Mouse (Mus musculus): ENCODE data around the gene Hspb6. TPM values are rescaled to one million over a fixed set of nuclear protein-coding genes. Genes with fewer than 3 reads are reported as not detected.
A peak's percentile ranks its signal among the peaks of the same experiment; 100 is the strongest.

The Hspb6 gene
- polyA plus RNA-seq, 1 experiment = 3.7 TPM

- Histone ChIP-seq H3K4me1 (ENCODE audit: control insufficient read depth) (peaks cover 20% of the 10 kb centered on the region), H3K9me3 (ENCODE audit: control insufficient read depth, low read length) (no peaks in the 10 kb centered on the region), H3K4me3 (replicated peaks) (peak overlapping the region; percentile 39), H3K27me3 (ENCODE audit: control insufficient read depth) (peaks cover 9% of the 10 kb centered on the region), H3K36me3 (ENCODE audit: control insufficient read depth) (no peaks in the 10 kb centered on the region)
- no peak for TF ChIP-seq GATA1 (IDR thresholded peaks at IDR 0.05; ENCODE audit: low read length)
- no peak for TF ChIP-seq TAL1 (IDR thresholded peaks at IDR 0.05; ENCODE audit: low read length)
Observed at GRCm38 (mm10) chr7:30599933-30600353, 48.0 kb downstream of the Hspb6 start.

- Histone ChIP-seq H3K4me1 (ENCODE audit: control insufficient read depth) (peaks cover 18% of the 10 kb centered on the region), H3K27me3 (ENCODE audit: control insufficient read depth) (peaks cover 4% of the 10 kb centered on the region; the same call in 1 of the 2 replicates), H3K4me3 (replicated peaks) (peak overlapping the region; percentile 39), H3K36me3 (ENCODE audit: control insufficient read depth) (no peaks in the 10 kb centered on the region), H3K9me3 (ENCODE audit: control insufficient read depth, low read length) (no peaks in the 10 kb centered on the region)
- TF ChIP-seq TAL1 (IDR thresholded peaks at IDR 0.05; ENCODE audit: low read length) (no peak), GATA1 (IDR thresholded peaks at IDR 0.05; ENCODE audit: low read length) (no peak)
Observed at GRCm38 (mm10) chr7:30600651-30601050, 48.7 kb downstream of the Hspb6 start.

DNA sequence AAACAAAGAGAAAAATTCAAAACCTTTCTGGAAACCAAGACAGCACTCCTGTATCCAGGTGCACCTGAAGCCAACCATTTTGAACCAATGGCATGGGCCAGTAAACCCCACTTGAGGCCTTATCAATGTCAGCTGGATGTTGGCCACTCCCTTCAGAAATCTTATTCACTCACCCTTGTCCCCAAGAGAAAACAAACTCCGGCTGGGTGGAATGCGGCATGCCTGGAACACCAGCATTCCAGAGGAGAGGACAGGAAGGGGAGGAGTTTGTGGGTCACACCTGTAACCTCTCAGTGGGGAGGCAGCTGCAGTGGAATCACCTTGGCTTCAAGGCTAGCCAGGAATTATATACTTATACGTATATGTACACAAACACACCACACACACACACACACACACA is 50.6 kb downstream of the Hspb6 start:
- no peaks in the 10 kb centered on the region for H3K27me3 ChIP-seq (ENCODE audit: control insufficient read depth)
- TF ChIP-seq TAL1 (IDR thresholded peaks at IDR 0.05; ENCODE audit: low read length) (no peak), GATA1 (IDR thresholded peaks at IDR 0.05; ENCODE audit: low read length) (no peak)
- H3K4me3 ChIP-seq (replicated peaks) = no peak overlapping the region
- peaks cover 18% of the 10 kb centered on the region for H3K4me1 ChIP-seq (ENCODE audit: control insufficient read depth)
- H3K9me3 ChIP-seq (ENCODE audit: control insufficient read depth, low read length) = no peaks in the 10 kb centered on the region
- H3K36me3 ChIP-seq (ENCODE audit: control insufficient read depth) = no peaks in the 10 kb centered on the region

DNA sequence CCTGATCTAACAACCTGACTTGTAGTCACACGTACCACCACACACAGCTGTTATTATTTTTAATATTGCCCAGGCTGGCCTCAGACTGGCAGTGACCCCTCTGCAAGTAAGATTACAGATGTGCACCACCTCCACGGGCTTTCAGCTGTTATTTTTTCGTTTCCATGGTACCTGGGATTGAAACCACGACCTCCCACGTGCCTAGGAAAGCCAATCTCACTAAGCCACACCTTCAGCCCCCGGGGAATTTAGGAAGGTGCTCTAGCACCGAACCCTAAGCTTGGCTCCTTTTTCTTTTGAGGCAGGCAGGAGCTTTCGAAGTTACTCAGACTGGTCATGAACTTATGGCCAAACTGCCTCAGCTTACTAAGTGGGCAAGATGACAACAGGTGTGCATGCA is 52.4 kb downstream of the Hspb6 start:
- no peaks in the 10 kb centered on the region for H3K27me3 ChIP-seq (ENCODE audit: control insufficient read depth)
- H3K9me3 ChIP-seq (ENCODE audit: control insufficient read depth, low read length) = no peaks in the 10 kb centered on the region
- H3K4me3 ChIP-seq (replicated peaks) = no peak overlapping the region
- peaks cover 18% of the 10 kb centered on the region for H3K4me1 ChIP-seq (ENCODE audit: control insufficient read depth)
- no peaks in the 10 kb centered on the region for H3K36me3 ChIP-seq (ENCODE audit: control insufficient read depth)
- no peak for TF ChIP-seq GATA1 (IDR thresholded peaks at IDR 0.05; ENCODE audit: low read length)
- TF ChIP-seq TAL1 (IDR thresholded peaks at IDR 0.05; ENCODE audit: low read length) = no peak

DNA sequence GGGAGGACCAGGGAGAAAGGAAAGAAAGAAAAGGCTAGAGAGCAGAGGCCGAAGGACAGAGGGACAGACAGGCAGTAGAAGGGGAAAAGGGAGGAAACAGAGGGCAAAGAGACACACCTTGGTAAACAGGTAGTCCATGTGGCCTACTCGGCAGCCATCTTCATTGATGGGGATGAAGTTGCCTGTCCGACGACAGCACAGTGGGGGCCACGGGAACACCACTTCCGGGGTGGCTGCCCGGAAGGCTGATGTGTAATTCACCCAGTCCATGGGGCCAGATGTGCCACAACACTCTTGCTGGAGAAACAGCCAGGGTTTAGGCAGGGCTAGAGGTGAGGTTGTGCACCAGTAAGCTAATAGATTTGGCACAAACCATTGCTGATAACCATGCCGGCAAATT is 53.0 kb downstream of the Hspb6 start:
- no peaks in the 10 kb centered on the region for H3K36me3 ChIP-seq (ENCODE audit: control insufficient read depth)
- TF ChIP-seq GATA1 (IDR thresholded peaks at IDR 0.05; ENCODE audit: low read length) = no peak
- no peak for TF ChIP-seq TAL1 (IDR thresholded peaks at IDR 0.05; ENCODE audit: low read length)
- H3K9me3 ChIP-seq (ENCODE audit: control insufficient read depth, low read length) = no peaks in the 10 kb centered on the region
- peaks cover 14% of the 10 kb centered on the region for H3K4me1 ChIP-seq (ENCODE audit: control insufficient read depth)
- no peaks in the 10 kb centered on the region for H3K27me3 ChIP-seq (ENCODE audit: control insufficient read depth)
- H3K4me3 ChIP-seq (replicated peaks) = no peak overlapping the region

Other genes with a start within 250 kb of the Hspb6 start
- gene Alkbh6, start 243.5 kb upstream of the Hspb6 start, polyA plus RNA-seq (2012) = 2.1 and 2.8 TPM in 2 replicates
- 0.04 and 0.13 TPM in 2 replicates for gene Syne4, start 237.4 kb upstream of the Hspb6 start, polyA plus RNA-seq (2012)
- not detected in 2 replicates for gene E130208F15Rik, start 230.4 kb upstream of the Hspb6 start, polyA plus RNA-seq (2012)
- gene Sdhaf1, start 228.3 kb upstream of the Hspb6 start, polyA plus RNA-seq (2012) = 0.45 and 0.47 TPM in 2 replicates
- 0.05 TPM in 1 of 2 replicates, not detected in the other for gene Lrfn3, start 189.4 kb upstream of the Hspb6 start, polyA plus RNA-seq (2012)
- gene Tyrobp, start 138.4 kb upstream of the Hspb6 start, polyA plus RNA-seq (2012) = 0.91 and 1.6 TPM in 2 replicates
- gene Hcst, start 132.3 kb upstream of the Hspb6 start, polyA plus RNA-seq (2012) = not detected in 2 replicates
- gene Nfkbid, start 130.4 kb upstream of the Hspb6 start, polyA plus RNA-seq (2012) = 0.23 and 0.30 TPM in 2 replicates
- 0.13 and 0.33 TPM in 2 replicates for gene Aplp1, start 106.6 kb upstream of the Hspb6 start, polyA plus RNA-seq (2012)
- 0.02 and 0.05 TPM in 2 replicates for gene Kirrel2, start 94.5 kb upstream of the Hspb6 start, polyA plus RNA-seq (2012)
- gene Nphs1, start 93.9 kb upstream of the Hspb6 start, polyA plus RNA-seq (2012) = not detected in 2 replicates
- 0.11 and 0.36 TPM in 2 replicates for gene Prodh2, start 58.6 kb upstream of the Hspb6 start, polyA plus RNA-seq (2012)
- 11.7 and 13.0 TPM in 2 replicates for gene Arhgap33, start 17.1 kb upstream of the Hspb6 start, polyA plus RNA-seq (2012)
- gene Proser3, start 121 bp downstream of the Hspb6 start, polyA plus RNA-seq (2012) = 1.9 and 2.3 TPM in 2 replicates
- 14.5 and 17.0 TPM in 2 replicates for gene Lin37, start 7.7 kb downstream of the Hspb6 start, polyA plus RNA-seq (2012)
- 5.6 and 7.7 TPM in 2 replicates for gene U2af1l4, start 11.1 kb downstream of the Hspb6 start, polyA plus RNA-seq (2012)
- 0.15 and 0.18 TPM in 2 replicates for gene Gm49396, start 11.2 kb downstream of the Hspb6 start, polyA plus RNA-seq (2012)
- gene Psenen, start 11.4 kb downstream of the Hspb6 start, polyA plus RNA-seq (2012) = 8.0 and 8.9 TPM in 2 replicates
- 0.61 and 1.5 TPM in 2 replicates for gene Igflr1, start 13.2 kb downstream of the Hspb6 start, polyA plus RNA-seq (2012)
- 5.2 and 6.8 TPM in 2 replicates for gene Kmt2b, start 36.5 kb downstream of the Hspb6 start, polyA plus RNA-seq (2012)
- gene Zbtb32, start 46.7 kb downstream of the Hspb6 start, polyA plus RNA-seq (2012) = 0.07 and 0.20 TPM in 2 replicates
- 0.10 and 0.14 TPM in 2 replicates for gene Upk1a, start 60.7 kb downstream of the Hspb6 start, polyA plus RNA-seq (2012)
- gene Cox6b1, start 74.0 kb downstream of the Hspb6 start, polyA plus RNA-seq (2012) = 15.7 and 23.9 TPM in 2 replicates
- gene Etv2, start 83.7 kb downstream of the Hspb6 start, polyA plus RNA-seq (2012) = not detected in 2 replicates
- 22.7 and 23.2 TPM in 2 replicates for gene Rbm42, start 98.1 kb downstream of the Hspb6 start, polyA plus RNA-seq (2012)
- 2.9 and 5.4 TPM in 2 replicates for gene Haus5, start 112.8 kb downstream of the Hspb6 start, polyA plus RNA-seq (2012)
- gene Pmis2, start 119.4 kb downstream of the Hspb6 start, polyA plus RNA-seq (2012) = not detected in 2 replicates
- not detected in 2 replicates for gene 2200002J24Rik, start 146.7 kb downstream of the Hspb6 start, polyA plus RNA-seq (2012)
- gene Atp4a, start 160.0 kb downstream of the Hspb6 start, polyA plus RNA-seq (2012) = not detected in 2 replicates
- gene Tmem147, start 177.4 kb downstream of the Hspb6 start, polyA plus RNA-seq (2012) = 1.3 and 1.6 TPM in 2 replicates
- not detected in 2 replicates for gene Gapdhs, start 191.5 kb downstream of the Hspb6 start, polyA plus RNA-seq (2012)
- 0.15 TPM in 1 of 2 replicates, not detected in the other for gene Sbsn, start 199.3 kb downstream of the Hspb6 start, polyA plus RNA-seq (2012)
- gene Dmkn, start 211.6 kb downstream of the Hspb6 start, polyA plus RNA-seq (2012) = not detected in 2 replicates
- gene Krtdap, start 235.7 kb downstream of the Hspb6 start, polyA plus RNA-seq (2012) = not detected in 2 replicates